Mouse (Mus musculus): ENCODE measurements around the gene Bicra. TPM values are rescaled to one million over a fixed set of nuclear protein-coding genes. Genes with fewer than 3 reads are reported as not detected.

Bicra gene
- polyA plus RNA-seq (2014; fragmentation: Illumina TruSeq; extraction: RNeasy Lipid Tissue Mini Kit (QIAGEN cat#74804); ENCODE audit: low read depth, low replicate concordance): 0.28 TPM

DNA sequence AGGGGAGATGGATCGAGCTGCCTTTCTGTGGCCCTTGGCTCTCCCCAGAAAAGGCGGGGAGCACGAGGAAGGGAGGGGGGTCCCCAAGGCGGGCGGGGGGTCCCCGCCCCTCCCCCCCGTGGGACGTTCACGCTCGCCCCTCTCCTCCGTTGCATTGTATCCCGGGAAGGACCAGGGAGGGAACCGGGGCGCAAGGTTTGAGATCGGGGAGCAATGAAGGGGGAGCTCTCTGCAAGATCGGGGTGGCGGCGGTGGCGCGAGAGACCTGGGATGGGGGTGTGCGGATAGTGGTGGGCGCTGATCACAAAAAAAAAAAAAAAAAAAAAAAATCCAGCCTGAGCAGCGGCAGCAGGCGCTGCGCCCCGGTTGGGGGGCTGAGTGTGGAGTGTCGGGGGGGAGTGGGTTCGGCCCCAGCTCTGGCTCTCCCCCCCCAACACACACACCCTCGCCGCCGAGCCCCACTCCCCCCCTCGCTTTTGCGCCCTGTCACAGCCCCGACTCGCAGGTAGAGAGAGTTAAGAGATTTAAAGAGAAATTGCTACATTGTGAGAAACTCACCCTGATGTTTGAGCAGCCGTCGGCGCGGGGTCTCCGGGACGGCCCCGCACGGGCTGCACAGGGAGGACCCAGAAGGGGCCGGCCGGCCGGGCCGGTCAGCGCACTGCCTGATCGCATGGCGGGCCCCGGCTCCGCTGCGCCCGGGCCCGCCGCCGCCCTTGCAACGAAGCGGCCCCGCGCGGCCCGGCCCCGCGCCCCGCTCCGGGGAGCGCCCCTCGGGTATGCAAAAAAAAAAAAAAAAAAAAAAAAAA is at the start of gene Bicra:
TSS of gene Bicra (minus strand) at position 584 of the 809 bp plus-strand sequence.

GRCm38 (mm10) chr7:16061219-16062098 is 13.7 kb upstream of the Bicra start, which contains the start of gene Zfp541:
Gene Zfp541, plus strand, starts transcription at chr7:16061814.

DNA sequence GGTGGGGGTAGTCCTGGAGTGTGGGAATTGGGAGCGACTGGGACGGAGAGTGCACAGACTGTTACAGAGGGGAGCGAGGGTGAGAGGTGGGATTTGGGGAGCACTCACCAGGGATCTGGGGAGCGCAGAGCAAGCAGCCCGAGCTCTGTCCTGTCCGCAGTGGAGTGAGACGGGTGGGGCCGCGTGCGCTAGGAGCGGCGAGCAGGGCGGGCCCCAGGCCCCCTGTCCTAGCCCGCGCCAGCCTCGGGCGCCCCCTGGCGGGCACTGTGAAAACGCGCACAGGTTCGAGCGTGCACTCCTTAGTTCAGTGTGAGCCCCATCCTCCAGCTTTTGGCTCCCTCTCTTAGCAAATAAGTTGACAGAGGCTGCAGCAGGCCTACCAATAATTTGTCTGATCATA is 80.4 kb downstream of the Bicra start, which contains the start of gene Ehd2:
TSS of gene Ehd2 (minus strand) at position 256 of the 400 bp plus-strand sequence.

GRCm38 (mm10) chr7:15945721-15946536 is 101.8 kb downstream of the Bicra start, which contains the start of gene Nop53:
Gene Nop53, minus strand, starts transcription at chr7:15946074.

GRCm38 (mm10) chr7:15922220-15922773 is 125.4 kb downstream of the Bicra start, which contains the start of gene Selenow:
Gene Selenow, minus strand, starts transcription at chr7:15922402.

Other genes with a start within 250 kb of the Bicra start
- not detected for gene Obox6, start 208.2 kb downstream of the Bicra start, polyA plus RNA-seq (2014; fragmentation: Illumina TruSeq; extraction: RNeasy Lipid Tissue Mini Kit (QIAGEN cat#74804); ENCODE audit: low read depth, low replicate concordance)
- not detected for gene Crx, start 168.0 kb downstream of the Bicra start, polyA plus RNA-seq (2014; fragmentation: Illumina TruSeq; extraction: RNeasy Lipid Tissue Mini Kit (QIAGEN cat#74804); ENCODE audit: low read depth, low replicate concordance)
- not detected for gene Crxos, start 165.3 kb downstream of the Bicra start, polyA plus RNA-seq (2014; fragmentation: Illumina TruSeq; extraction: RNeasy Lipid Tissue Mini Kit (QIAGEN cat#74804); ENCODE audit: low read depth, low replicate concordance)
- gene Selenow, start 125.5 kb downstream of the Bicra start, polyA plus RNA-seq (2014; fragmentation: Illumina TruSeq; extraction: RNeasy Lipid Tissue Mini Kit (QIAGEN cat#74804); ENCODE audit: low read depth, low replicate concordance): 2.9 TPM
- gene Nop53, start 101.8 kb downstream of the Bicra start, polyA plus RNA-seq (2014; fragmentation: Illumina TruSeq; extraction: RNeasy Lipid Tissue Mini Kit (QIAGEN cat#74804); ENCODE audit: low read depth, low replicate concordance): 10.2 TPM
- 6.9 TPM for gene Ehd2, start 80.4 kb downstream of the Bicra start, polyA plus RNA-seq (2014; fragmentation: Illumina TruSeq; extraction: RNeasy Lipid Tissue Mini Kit (QIAGEN cat#74804); ENCODE audit: low read depth, low replicate concordance)
- gene Zfp541, start 13.9 kb upstream of the Bicra start, polyA plus RNA-seq (2014; fragmentation: Illumina TruSeq; extraction: RNeasy Lipid Tissue Mini Kit (QIAGEN cat#74804); ENCODE audit: low read depth, low replicate concordance): not detected
- 19.9 TPM for gene Napa, start 50.5 kb upstream of the Bicra start, polyA plus RNA-seq (2014; fragmentation: Illumina TruSeq; extraction: RNeasy Lipid Tissue Mini Kit (QIAGEN cat#74804); ENCODE audit: low read depth, low replicate concordance)
- 3.5 TPM for gene Kptn, start 72.0 kb upstream of the Bicra start, polyA plus RNA-seq (2014; fragmentation: Illumina TruSeq; extraction: RNeasy Lipid Tissue Mini Kit (QIAGEN cat#74804); ENCODE audit: low read depth, low replicate concordance)
- 0.08 TPM for gene Slc8a2, start 81.9 kb upstream of the Bicra start, polyA plus RNA-seq (2014; fragmentation: Illumina TruSeq; extraction: RNeasy Lipid Tissue Mini Kit (QIAGEN cat#74804); ENCODE audit: low read depth, low replicate concordance)
- not detected for gene Meis3, start 127.2 kb upstream of the Bicra start, polyA plus RNA-seq (2014; fragmentation: Illumina TruSeq; extraction: RNeasy Lipid Tissue Mini Kit (QIAGEN cat#74804); ENCODE audit: low read depth, low replicate concordance)
- 0.24 TPM for gene Dhx34, start 174.1 kb upstream of the Bicra start, polyA plus RNA-seq (2014; fragmentation: Illumina TruSeq; extraction: RNeasy Lipid Tissue Mini Kit (QIAGEN cat#74804); ENCODE audit: low read depth, low replicate concordance)
- 0.12 TPM for gene C5ar2, start 196.2 kb upstream of the Bicra start, polyA plus RNA-seq (2014; fragmentation: Illumina TruSeq; extraction: RNeasy Lipid Tissue Mini Kit (QIAGEN cat#74804); ENCODE audit: low read depth, low replicate concordance)
- 0.57 TPM for gene C5ar1, start 211.6 kb upstream of the Bicra start, polyA plus RNA-seq (2014; fragmentation: Illumina TruSeq; extraction: RNeasy Lipid Tissue Mini Kit (QIAGEN cat#74804); ENCODE audit: low read depth, low replicate concordance)
- gene Inafm1, start 225.7 kb upstream of the Bicra start, polyA plus RNA-seq (2014; fragmentation: Illumina TruSeq; extraction: RNeasy Lipid Tissue Mini Kit (QIAGEN cat#74804); ENCODE audit: low read depth, low replicate concordance): 0.93 TPM
- gene Ccdc9, start 238.9 kb upstream of the Bicra start, polyA plus RNA-seq (2014; fragmentation: Illumina TruSeq; extraction: RNeasy Lipid Tissue Mini Kit (QIAGEN cat#74804); ENCODE audit: low read depth, low replicate concordance): 10.5 TPM